Mouse (Mus musculus): ENCODE measurements around the gene Larp4.

DNA sequence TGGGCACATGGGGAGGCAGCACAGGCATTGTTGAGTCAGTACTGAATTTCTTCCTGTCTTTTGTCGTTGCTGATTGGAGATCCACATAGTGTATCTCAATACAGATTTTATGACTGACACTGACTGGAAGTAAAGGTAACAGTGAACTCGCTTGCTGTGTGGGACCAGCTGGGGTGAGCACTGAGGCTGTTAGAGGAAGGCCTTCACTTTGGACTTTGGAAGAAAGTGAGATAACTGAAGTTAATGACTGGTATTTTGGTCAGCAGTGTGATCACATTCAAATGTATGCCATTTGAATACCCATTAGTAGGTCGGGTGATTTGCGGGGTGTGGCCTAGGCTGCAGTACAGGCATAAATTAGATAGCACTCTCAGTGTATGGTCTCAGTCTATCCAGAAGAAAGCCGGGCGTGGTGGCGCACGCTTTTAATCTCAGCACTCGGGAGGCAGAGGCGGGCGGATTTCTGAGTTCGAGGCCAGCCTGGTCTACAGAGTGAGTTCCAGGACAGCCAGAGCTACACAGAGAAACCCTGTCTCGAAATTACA, 93.4 kb downstream of the Larp4 start:
- TF ChIP-seq CTCF (IDR thresholded peaks at IDR 0.05; ENCODE audit: control insufficient read depth, insufficient read depth, insufficient read length) (no peak), MAX (IDR thresholded peaks at IDR 0.05) (no peak), FOSL1 (IDR thresholded peaks at IDR 0.05; ENCODE audit: insufficient read depth, low read length, poor library complexity, severe bottlenecking) (no peak), MYOG (IDR thresholded peaks at IDR 0.05; ENCODE audit: control insufficient read depth, extremely low read depth, insufficient read length) (no peak)

All from C2C12 (cell line).